Mouse (Mus musculus) ES-Bruce4 (cell line): ENCODE results near the gene Usp10. TPM values are rescaled to one million over a fixed set of nuclear protein-coding genes. Genes with fewer than 3 reads are reported as not detected.

Experiments used
- H3K27ac ChIP-seq: 2 replicates; pipeline ENCODE4 v1.5.1; 2012; ENCODE audit warnings: low read length, inconsistent platforms; ENCODE audit not compliant: insufficient read depth
- H3K27me3 ChIP-seq: 2 replicates; pipeline ENCODE4 v1.6.1; 2012; ENCODE audit warnings: mild to moderate bottlenecking, low read length, inconsistent platforms; ENCODE audit not compliant: control insufficient read depth, poor library complexity, insufficient read depth, severe bottlenecking
- H3K36me3 ChIP-seq: 2 replicates; pipeline ENCODE4 v1.6.1; 2012; ENCODE audit warnings: inconsistent platforms, mild to moderate bottlenecking, low read length, moderate library complexity; ENCODE audit not compliant: control insufficient read depth, poor library complexity, insufficient read depth, severe bottlenecking
- H3K4me1 ChIP-seq: one replicate; pipeline ENCODE4 v1.8.1; 2011; ENCODE audit warnings: low read length; ENCODE audit not compliant: control insufficient read depth, insufficient read depth
- H3K4me3 ChIP-seq: 2 replicates; pipeline ENCODE4 v1.5.1; 2011; ENCODE audit warnings: low read depth, mild to moderate bottlenecking, low read length
- H3K9ac ChIP-seq: 2 replicates; pipeline ENCODE4 v1.6.1; 2012; ENCODE audit warnings: low read depth, mild to moderate bottlenecking, inconsistent platforms; ENCODE audit not compliant: poor library complexity, severe bottlenecking
- H3K9me3 ChIP-seq: replicated peaks from 2 replicates; pipeline ENCODE4 v1.6.1; 2012; ENCODE audit warnings: mild to moderate bottlenecking, low read length, inconsistent platforms; ENCODE audit not compliant: control insufficient read depth, poor library complexity, insufficient read depth, severe bottlenecking
- CTCF ChIP-seq: IDR thresholded peaks from one replicate; pipeline ENCODE4 v1.8.1; 2011; ENCODE audit warnings: low read depth, low read length
- EP300 ChIP-seq: IDR thresholded peaks from 2 replicates; pipeline ENCODE4 v1.6.1; 2011; ENCODE audit warnings: low read depth, low read length; ENCODE audit not compliant: insufficient read depth
- POLR2A ChIP-seq: IDR thresholded peaks from one replicate; pipeline ENCODE4 v1.8.1; 2011; ENCODE audit warnings: low read length; ENCODE audit not compliant: insufficient read depth
- polyA plus RNA-seq: library from polyadenylated mRNA; stranded (reverse); fragments of >200 nt; gene quantifications from 2 replicates; pipeline ENCODE4 v1.2.4, GENCODE M21; 2011; ENCODE audit warnings: low read depth; ENCODE audit not compliant: missing spikeins, insufficient read depth, insufficient read length

The Usp10 gene
- polyA plus RNA-seq, 1 experiment = 385 TPM

GRCm38 (mm10) chr8:119970169-119970568, 60.0 kb downstream of the Usp10 start:
- H3K9me3 ChIP-seq = no peaks in the 10 kb centered on the region; the same call in 1 of the 2 replicates
- no peaks in the 10 kb centered on the region for H3K36me3 ChIP-seq
- H3K27me3 ChIP-seq = no peaks in the 10 kb centered on the region
- no peak overlapping the region for H3K9ac ChIP-seq
- no peaks in the 10 kb centered on the region for H3K4me1 ChIP-seq
- H3K4me3 ChIP-seq = no peak overlapping the region
- TF ChIP-seq EP300 = no peak
- no peak for TF ChIP-seq CTCF
- no peak for TF ChIP-seq POLR2A
- no peak overlapping the region for H3K27ac ChIP-seq

GRCm38 (mm10) chr8:119972558-119972957, 62.4 kb downstream of the Usp10 start:
- no peaks in the 10 kb centered on the region for H3K27me3 ChIP-seq
- no peak overlapping the region for H3K27ac ChIP-seq
- no peaks in the 10 kb centered on the region; the same call in 1 of the 2 replicates for H3K9me3 ChIP-seq
- TF ChIP-seq CTCF (no peak), POLR2A (no peak), EP300 (no peak)
- no peaks in the 10 kb centered on the region for H3K36me3 ChIP-seq
- H3K4me3 ChIP-seq = no peak overlapping the region
- no peak overlapping the region for H3K9ac ChIP-seq
- H3K4me1 ChIP-seq = no peaks in the 10 kb centered on the region

DNA sequence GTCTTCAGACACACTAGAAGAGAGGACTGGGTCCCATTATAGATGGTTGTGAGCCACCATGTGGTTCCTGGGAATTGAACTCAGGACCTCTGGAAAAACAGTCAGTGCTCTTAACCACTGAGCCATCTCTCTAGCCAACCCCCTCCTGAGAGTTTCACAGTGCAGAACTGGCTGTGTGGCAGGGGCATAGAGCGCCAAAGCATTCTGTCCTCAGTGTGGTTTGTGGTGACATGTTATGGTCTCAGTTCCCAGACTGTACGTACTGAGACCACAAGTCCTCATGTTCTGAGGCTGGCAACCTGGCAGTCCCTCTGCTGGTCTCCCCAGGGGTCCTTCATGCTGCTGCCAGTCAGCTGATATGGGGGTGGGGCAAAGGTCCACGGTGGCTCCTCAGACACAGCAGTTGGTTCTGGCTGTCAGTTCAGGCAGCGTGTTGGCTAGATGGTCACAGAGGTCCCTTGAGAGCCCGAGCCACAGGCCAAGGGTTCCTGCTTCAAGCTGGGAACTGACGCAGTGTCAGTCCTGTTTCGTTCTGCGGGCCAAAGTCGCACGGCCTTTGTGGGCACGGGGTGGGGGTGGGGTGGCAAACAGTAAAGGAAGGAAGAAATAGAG, 68.7 kb downstream of the Usp10 start:
- H3K9me3 ChIP-seq = no peaks in the 10 kb centered on the region
- H3K27ac ChIP-seq = no peak overlapping the region
- no peak overlapping the region for H3K9ac ChIP-seq

GRCm38 (mm10) chr8:119981253-119981652, 71.1 kb downstream of the Usp10 start:
- no peak overlapping the region for H3K9ac ChIP-seq
- no peak for TF ChIP-seq POLR2A
- no peak for TF ChIP-seq CTCF
- TF ChIP-seq EP300 = no peak
- no peaks in the 10 kb centered on the region for H3K36me3 ChIP-seq
- no peaks in the 10 kb centered on the region for H3K4me1 ChIP-seq
- no peak overlapping the region for H3K4me3 ChIP-seq
- no peaks in the 10 kb centered on the region for H3K27me3 ChIP-seq
- no peak overlapping the region for H3K27ac ChIP-seq
- H3K9me3 ChIP-seq = no peaks in the 10 kb centered on the region

More for the DNA sequence above, 68.7 kb downstream of the Usp10 start:
- TF ChIP-seq CTCF (no peak), EP300 (no peak), POLR2A (no peak)
- Histone ChIP-seq H3K4me1 (no peaks in the 10 kb centered on the region), H3K27me3 (no peaks in the 10 kb centered on the region), H3K4me3 (no peak overlapping the region), H3K36me3 (no peaks in the 10 kb centered on the region)

DNA sequence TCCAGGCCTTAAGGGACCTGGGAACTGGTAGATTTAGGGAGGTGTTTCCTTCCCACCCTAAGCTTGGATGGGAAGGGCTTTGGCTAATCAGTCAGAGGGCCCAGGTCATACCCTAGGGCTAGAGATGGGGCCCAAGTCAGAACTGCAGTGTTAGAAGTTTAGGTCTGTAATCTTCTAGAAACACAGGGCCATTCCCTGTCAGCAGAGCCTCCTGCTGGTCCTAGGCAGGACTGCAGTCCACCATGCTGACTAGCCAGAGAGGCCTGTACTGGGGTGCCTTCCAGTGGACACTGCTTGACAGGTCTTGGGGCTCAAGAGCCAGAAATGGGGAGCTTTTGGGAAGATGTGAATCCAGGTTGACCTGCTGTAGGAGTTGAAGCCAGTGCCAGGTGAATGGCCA, 73.9 kb downstream of the Usp10 start:
- Histone ChIP-seq H3K4me3 (no peak overlapping the region), H3K4me1 (no peaks in the 10 kb centered on the region), H3K27me3 (no peaks in the 10 kb centered on the region), H3K36me3 (no peaks in the 10 kb centered on the region), H3K9me3 (no peaks in the 10 kb centered on the region), H3K27ac (no peak overlapping the region), H3K9ac (no peak overlapping the region)
- TF ChIP-seq EP300 = no peak
- peak; percentile 56 for TF ChIP-seq CTCF
- TF ChIP-seq POLR2A = no peak

GRCm38 (mm10) chr8:119986174-119986573, 76.0 kb downstream of the Usp10 start:
- Histone ChIP-seq H3K4me3 (no peak overlapping the region), H3K9me3 (no peaks in the 10 kb centered on the region), H3K4me1 (no peaks in the 10 kb centered on the region), H3K27ac (no peak overlapping the region), H3K27me3 (no peaks in the 10 kb centered on the region), H3K36me3 (no peaks in the 10 kb centered on the region), H3K9ac (no peak overlapping the region)
- TF ChIP-seq POLR2A = no peak
- no peak for TF ChIP-seq EP300
- TF ChIP-seq CTCF = no peak
